In genomic region chr16:20708939-20709734, GRCm38 (mm10) we compare ENCODE assay signal across 8 mouse cellular contexts. TPM values are rescaled to one million over a fixed set of nuclear protein-coding genes. Genes with fewer than 3 reads are reported as not detected.
A peak's percentile ranks its signal among the peaks of the same experiment; 100 is the strongest.
DNase-seq lines count a peak whose midpoint lies in the region; ATAC-seq and TF ChIP-seq lines count a peak whose summit lies in the region.

No protein-coding gene starts in this region.

- H3K4me3 ChIP-seq in intestine, embryonic 14.5 days (ENCODE audit: low read depth, low read length) = no peak overlapping the region
- no peak overlapping the region for H3K4me3 ChIP-seq in intestine, embryonic 16.5 days (ENCODE audit: low read length)
- H3K4me3 ChIP-seq in G1E (ENCODE audit: low read depth, low read length) = no peak overlapping the region
- H3K4me3 ChIP-seq in embryonic fibroblast, embryonic 13.5 days (ENCODE audit: insufficient read depth, low read length) = no peak overlapping the region
- H3K4me3 ChIP-seq in liver, embryonic 14.5 days (ENCODE audit: insufficient read depth in 1 of 2, low read depth in 2 of 2, low read length in 2 of 2) = no peak overlapping the region
- H3K4me3 ChIP-seq in small intestine, adult 2 months (ENCODE audit: low read depth, low read length) = no peak overlapping the region

- ATAC-seq in intestine, embryonic 14.5 days (replicated peaks; ENCODE audit: low FRiP score, low TSS enrichment, low read depth) = no peak
- no peak for ATAC-seq in intestine, embryonic 16.5 days
- no peak for ATAC-seq in G1E (ENCODE audit: extremely low read depth, insufficient number of reproducible peaks, low FRiP score, poor library complexity, severe bottlenecking)
- ATAC-seq in liver, embryonic 14.5 days (ENCODE audit: insufficient read depth) = no peak

- no peak overlapping the region for H3K27ac ChIP-seq in intestine, embryonic 14.5 days (ENCODE audit: low read depth)
- no peak overlapping the region for H3K27ac ChIP-seq in intestine, embryonic 16.5 days (ENCODE audit: low read length)
- H3K27ac ChIP-seq in embryonic fibroblast, embryonic 13.5 days (ENCODE audit: insufficient read depth, low read length) = no peak overlapping the region
- no peak overlapping the region for H3K27ac ChIP-seq in liver, embryonic 14.5 days
- no peak overlapping the region for H3K27ac ChIP-seq in small intestine, adult 2 months (ENCODE audit: insufficient read depth, low read depth, low read length)

- no peak for TF ChIP-seq POLR2A in embryonic fibroblast, embryonic 13.5 days (IDR thresholded peaks at IDR 0.05; ENCODE audit: low read depth, low read length)
- no peak for TF ChIP-seq POLR2A in small intestine, adult 2 months (IDR thresholded peaks at IDR 0.05; ENCODE audit: low read depth, low read length)

- no peaks in the 10 kb centered on the region for H3K9me3 ChIP-seq in intestine, embryonic 14.5 days (ENCODE audit: control insufficient read depth, low read length)
- H3K9me3 ChIP-seq in intestine, embryonic 16.5 days (ENCODE audit: control insufficient read depth, low read length) = no peaks in the 10 kb centered on the region
- H3K9me3 ChIP-seq in G1E (replicated peaks) = no peaks in the 10 kb centered on the region
- no peaks in the 10 kb centered on the region for H3K9me3 ChIP-seq in liver, embryonic 14.5 days (ENCODE audit: control insufficient read depth, low read length)

- no peak overlapping the region for H3K9ac ChIP-seq in intestine, embryonic 14.5 days (ENCODE audit: low read length)
- no peak overlapping the region for H3K9ac ChIP-seq in intestine, embryonic 16.5 days (ENCODE audit: low read depth, low read length)
- H3K9ac ChIP-seq in liver, embryonic 14.5 days (replicated peaks) = no peak overlapping the region

- peaks cover 70% of the 10 kb centered on the region for H3K36me3 ChIP-seq in intestine, embryonic 14.5 days (ENCODE audit: control insufficient read depth, insufficient read depth, low read length)
- peaks cover 8% of the 10 kb centered on the region for H3K36me3 ChIP-seq in intestine, embryonic 16.5 days (ENCODE audit: control insufficient read depth, insufficient read depth, low read length)
- peaks cover 98% of the 10 kb centered on the region for H3K36me3 ChIP-seq in G1E (replicated peaks)
- peaks cover 21% of the 10 kb centered on the region for H3K36me3 ChIP-seq in liver, embryonic 14.5 days (replicated peaks; ENCODE audit: control insufficient read depth, insufficient read depth, low read depth)
- H3K36me3 ChIP-seq in small intestine, adult 2 months (ENCODE audit: control insufficient read depth, insufficient read depth, low read length) = peaks cover 64% of the 10 kb centered on the region

- TF ChIP-seq CTCF in G1E (IDR thresholded peaks at IDR 0.05; ENCODE audit: low read depth, low read length) = peak; percentile 73
- TF ChIP-seq CTCF in embryonic fibroblast, embryonic 13.5 days (IDR thresholded peaks at IDR 0.05; ENCODE audit: borderline replicate concordance, insufficient read depth, low read length) = peak; percentile 26; the same call in 1 of the 2 replicates
- TF ChIP-seq CTCF in liver, embryonic 14.5 days (IDR thresholded peaks at IDR 0.05; ENCODE audit: low read depth) = peak; percentile 79
- peak; percentile 63; the same call in 1 of the 2 replicates for TF ChIP-seq CTCF in small intestine, adult 2 months (IDR thresholded peaks at IDR 0.05; ENCODE audit: extremely low read depth, insufficient read length, insufficient replicate concordance, low read depth, low read length)

- intact Hi-C loops in heart, postnatal 25 days (cut with DNase I) = loop anchor here (1.0 kb wide), 1 partner anchor 56 kb away; no protein-coding TSS in a partner anchor

- H3K27me3 ChIP-seq in intestine, embryonic 14.5 days (replicated peaks; ENCODE audit: control insufficient read depth, insufficient read depth, low read length) = no peaks in the 10 kb centered on the region
- no peaks in the 10 kb centered on the region for H3K27me3 ChIP-seq in intestine, embryonic 16.5 days (replicated peaks; ENCODE audit: control insufficient read depth, insufficient read depth, low read length)
- H3K27me3 ChIP-seq in G1E (ENCODE audit: insufficient read depth, low read length) = no peaks in the 10 kb centered on the region
- H3K27me3 ChIP-seq in liver, embryonic 14.5 days (ENCODE audit: control insufficient read depth, insufficient read depth, low read length) = no peaks in the 10 kb centered on the region
- H3K27me3 ChIP-seq in small intestine, adult 2 months (ENCODE audit: control insufficient read depth, insufficient read depth, low read length) = no peaks in the 10 kb centered on the region

- no peak overlapping the region for H3K4me2 ChIP-seq in intestine, embryonic 14.5 days (ENCODE audit: low read length)
- no peak overlapping the region for H3K4me2 ChIP-seq in intestine, embryonic 16.5 days (ENCODE audit: low read depth, low read length)
- H3K4me2 ChIP-seq in liver, embryonic 14.5 days (ENCODE audit: low read depth) = no peak overlapping the region

- no peak for TF ChIP-seq EP300 in liver, embryonic 14.5 days (IDR thresholded peaks at IDR 0.05; ENCODE audit: low read depth)

- H3K4me1 ChIP-seq in intestine, embryonic 14.5 days (replicated peaks; ENCODE audit: control insufficient read depth, insufficient read depth, low read length) = no peaks in the 10 kb centered on the region
- peaks cover 4% of the 10 kb centered on the region; the same call in 1 of the 2 replicates for H3K4me1 ChIP-seq in intestine, embryonic 16.5 days (ENCODE audit: control insufficient read depth, insufficient read depth, low read length)
- H3K4me1 ChIP-seq in G1E (ENCODE audit: insufficient read depth, low read depth, low read length) = peaks cover 100% of the 10 kb centered on the region
- H3K4me1 ChIP-seq in embryonic fibroblast, embryonic 13.5 days (ENCODE audit: control insufficient read depth, insufficient read depth, low read length) = no peaks in the 10 kb centered on the region
- peaks cover 52 to 62% of the 10 kb centered on the region in 2 experiments for H3K4me1 ChIP-seq in liver, embryonic 14.5 days (replicated peaks; ENCODE audit: control insufficient read depth in 2 of 2, insufficient read depth in 2 of 2, low read length in 1 of 2)
- H3K4me1 ChIP-seq in small intestine, adult 2 months (ENCODE audit: control insufficient read depth, insufficient read depth, insufficient read length, low read length) = peaks cover 6% of the 10 kb centered on the region

- WGBS in intestine, embryonic 14.5 days = 77% methylated on average over 19 of the region's 19 CpGs
- WGBS in intestine, embryonic 16.5 days = 76% methylated on average over 19 of the region's 19 CpGs
- 74% methylated on average over 19 of the region's 19 CpGs for WGBS in liver, embryonic 14.5 days (ENCODE audit: insufficient replicate concordance)
- WGBS in small intestine, adult 2 months = 85% methylated on average over 19 of the region's 19 CpGs

- peak; percentile 82 for DNase-seq in intestine, embryonic 14.5 days (ENCODE audit: low spot score)
- no peak for DNase-seq in G1E (ENCODE audit: low spot score)
- DNase-seq in liver, embryonic 14.5 days (ENCODE audit: low read depth in 3 of 3, low spot score in 3 of 3) = no peak
- no peak for DNase-seq in Muller cell, postnatal 12 days (ENCODE audit: inconsistent ontology term)
- DNase-seq in heart, postnatal 25 days (ENCODE audit: low spot score) = no peak

RNA-seq across cellular contexts. Expression of gene Polr2h, which starts 8.3 kb away (rescaled TPM):
- polyA plus RNA-seq in intestine, embryonic 14.5 days (2014; fragmentation: Nextera tagmentation; extraction: Ambion mirVana) = 125 and 133 TPM in 2 replicates
- 84.5 and 95.5 TPM in 2 replicates for polyA plus RNA-seq in intestine, embryonic 16.5 days (2015; fragmentation: Nextera tagmentation; extraction: Ambion mirVana)
- total RNA-seq in G1E (2014; fragmentation: Nextera tagmentation) = 17.5 and 22.7 TPM in 2 replicates
- total RNA-seq in G1E (2017) = 95.7 and 97.6 TPM in 2 replicates
- polyA plus RNA-seq in G1E (2012) = 3.3 and 6.1 TPM in 2 replicates
- 36.5 and 38.8 TPM in 2 replicates for polyA plus RNA-seq in embryonic fibroblast, embryonic 13.5 days (2011; ENCODE audit: insufficient read length, low read depth, missing spikeins)
- polyA plus RNA-seq in liver, embryonic 14.5 days (2012; rRNA removed) = 21.5 and 30.1 TPM in 2 replicates
- polyA plus RNA-seq in liver, embryonic 14.5 days (2014; fragmentation: Nextera tagmentation; extraction: Ambion mirVana) = 45.4 and 49.6 TPM in 2 replicates
- polyA plus RNA-seq in small intestine, adult 2 months (2012; rRNA removed) = 4.3 and 10.6 TPM in 2 replicates
- total RNA-seq in heart, postnatal 25 days (2021) = 10 to 100 TPM in 1 of 2 experiments, 1 to 10 TPM in 1; 9.0 to 10.5 TPM

RNA-seq across cellular contexts. Expression of gene Clcn2, which starts 8.4 kb away (rescaled TPM):
- 15.1 and 15.9 TPM in 2 replicates for polyA plus RNA-seq in intestine, embryonic 14.5 days (2014; fragmentation: Nextera tagmentation; extraction: Ambion mirVana)
- 12.0 and 13.1 TPM in 2 replicates for polyA plus RNA-seq in intestine, embryonic 16.5 days (2015; fragmentation: Nextera tagmentation; extraction: Ambion mirVana)
- total RNA-seq in G1E (2014; fragmentation: Nextera tagmentation) = 25.8 and 26.7 TPM in 2 replicates
- 16.4 and 23.3 TPM in 2 replicates for total RNA-seq in G1E (2017)
- 32.6 and 55.5 TPM in 2 replicates for polyA plus RNA-seq in G1E (2012)
- 7.0 and 7.9 TPM in 2 replicates for polyA plus RNA-seq in embryonic fibroblast, embryonic 13.5 days (2011; ENCODE audit: insufficient read length, low read depth, missing spikeins)
- 16.7 and 20.9 TPM in 2 replicates for polyA plus RNA-seq in liver, embryonic 14.5 days (2012; rRNA removed)
- polyA plus RNA-seq in liver, embryonic 14.5 days (2014; fragmentation: Nextera tagmentation; extraction: Ambion mirVana) = 4.9 and 5.6 TPM in 2 replicates
- 102 and 218 TPM in 2 replicates for polyA plus RNA-seq in small intestine, adult 2 months (2012; rRNA removed)
- total RNA-seq in heart, postnatal 25 days (2021) = 1 to 10 TPM; 1.5 to 2.1 TPM

RNA-seq across cellular contexts. Expression of gene Fam131a, which starts 16.1 kb away (rescaled TPM):
- polyA plus RNA-seq in intestine, embryonic 14.5 days (2014; fragmentation: Nextera tagmentation; extraction: Ambion mirVana) = 8.7 and 9.1 TPM in 2 replicates
- 6.2 and 6.8 TPM in 2 replicates for polyA plus RNA-seq in intestine, embryonic 16.5 days (2015; fragmentation: Nextera tagmentation; extraction: Ambion mirVana)
- total RNA-seq in G1E (2014; fragmentation: Nextera tagmentation) (3.1 and 3.9 TPM in 2 replicates), G1E (2017) (1.2 and 2.6 TPM in 2 replicates)
- polyA plus RNA-seq in G1E (2012) = 9.5 and 10.1 TPM in 2 replicates
- 7.7 and 9.9 TPM in 2 replicates for polyA plus RNA-seq in embryonic fibroblast, embryonic 13.5 days (2011; ENCODE audit: insufficient read length, low read depth, missing spikeins)
- 1.0 and 1.4 TPM in 2 replicates for polyA plus RNA-seq in liver, embryonic 14.5 days (2012; rRNA removed)
- polyA plus RNA-seq in liver, embryonic 14.5 days (2014; fragmentation: Nextera tagmentation; extraction: Ambion mirVana) = 1.3 TPM in 2 replicates
- 2.5 and 3.9 TPM in 2 replicates for polyA plus RNA-seq in small intestine, adult 2 months (2012; rRNA removed)
- 10 to 100 TPM; 28.3 to 31.4 TPM for total RNA-seq in heart, postnatal 25 days (2021)

RNA-seq across cellular contexts. Expression of gene Chrd, which starts 23.8 kb away (rescaled TPM):
- polyA plus RNA-seq in intestine, embryonic 14.5 days (2014; fragmentation: Nextera tagmentation; extraction: Ambion mirVana) = 3.7 and 4.2 TPM in 2 replicates
- 3.0 and 3.1 TPM in 2 replicates for polyA plus RNA-seq in intestine, embryonic 16.5 days (2015; fragmentation: Nextera tagmentation; extraction: Ambion mirVana)
- not detected in 2 replicates for total RNA-seq in G1E (2014; fragmentation: Nextera tagmentation)
- 0.05 and 0.06 TPM in 2 replicates for total RNA-seq in G1E (2017)
- not detected in 2 replicates for polyA plus RNA-seq in G1E (2012)
- 3.8 and 7.3 TPM in 2 replicates for polyA plus RNA-seq in embryonic fibroblast, embryonic 13.5 days (2011; ENCODE audit: insufficient read length, low read depth, missing spikeins)
- polyA plus RNA-seq in liver, embryonic 14.5 days (2012; rRNA removed) = 0.42 and 0.71 TPM in 2 replicates
- 0.21 and 0.24 TPM in 2 replicates for polyA plus RNA-seq in liver, embryonic 14.5 days (2014; fragmentation: Nextera tagmentation; extraction: Ambion mirVana)
- polyA plus RNA-seq in small intestine, adult 2 months (2012; rRNA removed) = 2.2 and 3.3 TPM in 2 replicates
- total RNA-seq in heart, postnatal 25 days (2021) = 1 to 10 TPM; 2.0 to 2.7 TPM

RNA-seq across cellular contexts. Expression of gene Thpo, which starts 25.2 kb away (rescaled TPM):
- polyA plus RNA-seq in intestine, embryonic 14.5 days (2014; fragmentation: Nextera tagmentation; extraction: Ambion mirVana) = 1.2 and 1.6 TPM in 2 replicates
- 2.6 and 2.9 TPM in 2 replicates for polyA plus RNA-seq in intestine, embryonic 16.5 days (2015; fragmentation: Nextera tagmentation; extraction: Ambion mirVana)
- total RNA-seq in G1E (2014; fragmentation: Nextera tagmentation) = not detected in 2 replicates
- total RNA-seq in G1E (2017) = not detected in 2 replicates
- polyA plus RNA-seq in G1E (2012) = not detected in 2 replicates
- 0.57 and 0.98 TPM in 2 replicates for polyA plus RNA-seq in embryonic fibroblast, embryonic 13.5 days (2011; ENCODE audit: insufficient read length, low read depth, missing spikeins)
- 2.8 and 3.6 TPM in 2 replicates for polyA plus RNA-seq in liver, embryonic 14.5 days (2012; rRNA removed)
- 3.6 and 3.7 TPM in 2 replicates for polyA plus RNA-seq in liver, embryonic 14.5 days (2014; fragmentation: Nextera tagmentation; extraction: Ambion mirVana)
- 2.0 and 4.0 TPM in 2 replicates for polyA plus RNA-seq in small intestine, adult 2 months (2012; rRNA removed)
- under 1 TPM in 1 of 2 experiments, not detected in 1; 0.50 TPM for total RNA-seq in heart, postnatal 25 days (2021)

Comparison
In these comparisons a context has a peak if more than half of its experiments do, and no peak if none do; other contexts are left out.
1. CTCF ChIP-seq: peak in every context shown above with its lines; median percentile 79 in liver, embryonic 14.5 days; 73 in G1E; 63 in small intestine, adult 2 months; 26 in embryonic fibroblast, embryonic 13.5 days.